Mouse (Mus musculus) hindbrain, embryonic 12.5 days (tissue): ENCODE data around the gene Jund. TPM values are rescaled to one million over a fixed set of nuclear protein-coding genes. Genes with fewer than 3 reads are reported as not detected.

Experiments used
- ATAC-seq: fragments of 200-750 bp; cut with Nextera tagmentation; 2 replicates; pipeline ENCODE4 v1.8.0; 2017; ENCODE audit warnings: moderate TSS enrichment; ENCODE audit not compliant: low FRiP score
- H3K27ac ChIP-seq: fragments of 300-500 bp; sonication (generic); 2 replicates; pipeline ENCODE4 v1.5.1; 2016; ENCODE audit warnings: mild to moderate bottlenecking
- H3K27me3 ChIP-seq: fragments of 300-500 bp; sonication (generic); 2 replicates; pipeline ENCODE4 v1.6.1; 2016; ENCODE audit warnings: mild to moderate bottlenecking
- H3K36me3 ChIP-seq: fragments of 300-500 bp; sonication (generic); 2 replicates; pipeline ENCODE4 v1.6.1; 2016; ENCODE audit warnings: mild to moderate bottlenecking
- H3K4me1 ChIP-seq: fragments of 300-500 bp; sonication (generic); 2 replicates; pipeline ENCODE4 v1.6.1; 2016
- H3K4me2 ChIP-seq: fragments of 300-500 bp; sonication (generic); replicated peaks from 2 replicates; pipeline ENCODE4 v1.6.1; 2016; ENCODE audit warnings: mild to moderate bottlenecking
- H3K4me3 ChIP-seq: fragments of 300-500 bp; sonication (generic); 2 replicates; pipeline ENCODE4 v1.5.1; 2016; ENCODE audit warnings: mild to moderate bottlenecking
- H3K9ac ChIP-seq: fragments of 300-500 bp; sonication (generic); 2 replicates; pipeline ENCODE4 v1.6.1; 2016; ENCODE audit warnings: mild to moderate bottlenecking, moderate library complexity
- H3K9me3 ChIP-seq: fragments of 300-500 bp; sonication (generic); replicated peaks from 2 replicates; pipeline ENCODE4 v1.6.1; 2016; ENCODE audit warnings: mild to moderate bottlenecking
- WGBS: fragments of 180-500 bp; shearing (Covaris S2); methylation state at CpG from one replicate; pipeline ENCODE4 v1.1.7; 2016; 5-methylcytosine and 5-hydroxymethylcytosine counted together
- polyA plus RNA-seq: library from polyadenylated mRNA; unstranded; fragments of >200 nt; fragmentation: Nextera tagmentation; extraction: Ambion mirVana; gene quantifications from 2 replicates; pipeline ENCODE4 v1.2.1, GENCODE M21; 2016

The Jund gene
- polyA plus RNA-seq, 1 experiment from 2014 or later, result 186 TPM

DNA sequence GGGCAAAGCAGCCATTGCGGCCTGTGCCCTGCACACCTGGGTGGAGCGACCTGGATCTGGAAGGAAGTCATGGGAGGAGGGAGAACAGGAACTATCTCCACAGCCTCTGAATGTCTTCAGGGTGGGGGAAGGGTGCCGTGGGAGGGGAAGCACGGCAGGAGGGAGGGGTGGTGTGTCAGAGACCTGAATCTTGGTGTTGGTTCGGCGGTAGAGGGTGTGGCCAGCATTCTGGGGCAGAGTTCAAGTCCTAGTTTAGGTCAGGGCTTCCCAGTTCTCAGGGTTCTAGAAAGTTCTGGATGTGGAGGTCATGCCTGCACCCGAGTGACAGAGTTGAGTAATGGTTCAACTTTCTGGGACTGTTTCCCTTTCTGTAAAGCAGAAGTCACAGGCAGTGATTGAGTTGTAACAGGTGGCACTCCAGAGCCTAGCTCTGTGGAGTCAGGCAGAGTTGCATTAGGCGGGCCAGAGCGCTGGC, 21.1 kb downstream of the Jund start:
- Histone ChIP-seq H3K4me1 (no peaks in the 10 kb centered on the region), H3K36me3 (no peaks in the 10 kb centered on the region), H3K4me2 (no peak overlapping the region), H3K4me3 (no peak overlapping the region), H3K9me3 (no peaks in the 10 kb centered on the region), H3K27me3 (peaks cover 12% of the 10 kb centered on the region; the same call in 1 of the 2 replicates), H3K9ac (no peak overlapping the region), H3K27ac (no peak overlapping the region)
- no peak for ATAC-seq
- 63% methylated on average over 9 of the region's 9 CpGs for WGBS

DNA sequence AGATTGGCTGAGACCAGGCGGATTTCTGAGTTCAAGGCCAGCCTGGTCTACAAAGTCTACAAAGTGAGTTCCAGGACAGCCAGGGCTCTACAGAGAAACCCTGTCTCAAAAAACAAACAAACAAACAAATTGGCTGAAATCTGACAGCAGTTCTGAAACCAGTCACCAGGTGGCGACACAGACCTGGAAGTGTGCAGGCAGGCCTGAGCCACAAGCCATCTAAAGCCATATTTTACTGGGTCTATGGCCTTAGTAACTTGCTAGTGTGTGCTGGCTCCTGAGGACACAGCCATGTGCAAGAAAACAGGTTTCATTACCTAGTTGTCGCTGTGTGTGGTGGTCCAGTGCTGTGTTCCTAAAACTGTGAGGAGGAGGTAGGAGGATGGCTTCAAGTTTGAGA, 22.0 kb downstream of the Jund start:
- Histone ChIP-seq H3K4me2 (no peak overlapping the region), H3K36me3 (no peaks in the 10 kb centered on the region), H3K27ac (no peak overlapping the region), H3K4me1 (no peaks in the 10 kb centered on the region), H3K4me3 (no peak overlapping the region), H3K9ac (no peak overlapping the region), H3K27me3 (peaks cover 12% of the 10 kb centered on the region; the same call in 1 of the 2 replicates), H3K9me3 (no peaks in the 10 kb centered on the region)
- ATAC-seq, result peak; percentile 53
- WGBS, result 3% methylated on average over 3 of the region's 3 CpGs

DNA sequence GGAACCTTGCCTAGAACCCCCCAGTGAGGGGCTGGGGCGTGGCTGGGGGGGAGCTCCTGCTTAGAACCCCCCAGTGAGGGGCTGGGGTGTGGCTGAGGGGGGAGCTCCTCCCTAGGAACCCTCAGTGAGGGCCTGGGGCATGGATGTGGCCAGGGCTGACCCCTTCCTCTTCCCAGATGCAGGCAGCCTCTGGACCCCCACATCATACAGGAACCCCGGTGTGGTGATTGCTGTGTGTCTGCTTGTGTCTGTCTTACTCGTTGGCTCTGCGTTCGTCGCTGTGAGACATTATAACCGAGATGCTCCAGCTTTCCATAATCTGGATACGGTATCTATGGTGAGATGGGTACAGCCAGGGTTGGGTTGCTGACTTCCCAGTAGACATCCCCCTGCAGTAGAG, 22.9 kb downstream of the Jund start:
- ATAC-seq, result no peak
- H3K27ac ChIP-seq, result no peak overlapping the region
- 88% methylated on average over 8 of the region's 8 CpGs for WGBS
- no peaks in the 10 kb centered on the region for H3K4me1 ChIP-seq
- H3K27me3 ChIP-seq, result peaks cover 20% of the 10 kb centered on the region
- no peak overlapping the region for H3K9ac ChIP-seq
- no peaks in the 10 kb centered on the region for H3K36me3 ChIP-seq
- H3K4me2 ChIP-seq, result no peak overlapping the region
- H3K4me3 ChIP-seq, result no peak overlapping the region
- H3K9me3 ChIP-seq, result no peaks in the 10 kb centered on the region

DNA sequence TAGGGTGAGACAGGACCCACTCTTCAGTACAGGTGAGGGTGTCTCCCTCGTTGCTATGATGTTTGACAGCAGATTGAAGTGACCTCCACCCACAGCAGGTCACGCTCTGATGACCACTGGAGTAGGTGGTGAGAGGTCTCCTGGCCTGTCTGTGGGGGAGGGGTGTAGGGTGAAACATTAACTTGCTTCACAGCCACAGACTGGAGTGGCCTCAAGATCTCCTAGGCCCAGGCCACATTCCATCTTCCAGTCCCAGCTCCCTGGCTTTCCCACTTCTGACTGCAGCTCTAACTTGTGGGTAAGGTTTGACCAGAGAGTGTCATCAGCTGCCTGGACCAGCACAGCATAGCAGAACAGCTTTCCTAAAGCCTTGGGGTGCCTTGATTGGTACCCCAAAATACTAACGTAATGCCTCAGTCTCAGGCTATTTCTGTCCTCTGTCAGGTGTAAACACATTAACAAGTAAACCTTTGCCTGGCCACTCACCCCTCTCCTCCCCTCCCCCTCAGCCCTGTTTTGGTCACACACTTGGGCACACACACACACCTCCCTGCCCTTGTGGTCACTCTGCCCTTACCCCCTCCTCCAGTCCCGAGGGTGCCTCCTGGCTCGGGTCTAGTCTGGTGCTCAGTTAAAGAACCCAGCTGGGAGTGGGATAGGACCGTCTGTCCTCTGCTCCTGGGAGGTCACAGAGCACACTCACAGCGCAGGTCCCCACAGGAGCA, 24.9 kb downstream of the Jund start, which contains the start of gene Pde4c:
Gene Pde4c, plus strand, starts transcription at position 235 of the 725 bp plus-strand sequence.
- no peaks in the 10 kb centered on the region for H3K36me3 ChIP-seq
- no peak within 1 kb of the TSS for H3K4me3 ChIP-seq
- H3K9me3 ChIP-seq, result no peaks in the 10 kb centered on the region
- H3K4me2 ChIP-seq, result no peak within 1 kb of the TSS
- H3K27me3 ChIP-seq, result peaks cover 34% of the 10 kb centered on the region
- H3K27ac ChIP-seq, result no peak within 1 kb of the TSS
- H3K9ac ChIP-seq, result no peak within 1 kb of the TSS
- ATAC-seq, result no peak
- H3K4me1 ChIP-seq, result no peaks in the 10 kb centered on the region
- WGBS, result 52% methylated on average over 7 of the region's 7 CpGs

DNA sequence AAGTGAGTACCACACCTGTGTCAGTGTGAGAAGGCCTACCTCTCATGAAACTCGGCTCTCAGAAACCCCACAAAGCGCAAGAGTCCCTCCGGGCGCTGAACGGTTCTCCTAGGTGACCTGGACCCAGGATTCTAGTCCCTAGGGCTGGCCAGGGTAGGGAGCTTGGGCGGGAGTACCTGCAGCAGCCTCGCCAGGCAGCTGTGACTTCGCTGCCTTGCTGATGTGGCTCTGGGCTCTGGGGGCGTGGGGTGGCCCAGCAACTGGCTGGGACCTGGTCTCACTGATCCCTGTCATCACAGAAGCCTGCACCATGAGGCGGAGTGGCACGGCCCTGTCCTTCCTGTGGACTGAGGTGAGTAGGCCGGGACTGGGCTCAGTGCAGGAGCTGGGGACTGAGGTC, 25.5 kb downstream of the Jund start:
- Histone ChIP-seq H3K36me3 (no peaks in the 10 kb centered on the region), H3K4me2 (no peak overlapping the region), H3K27me3 (peaks cover 39% of the 10 kb centered on the region), H3K4me1 (no peaks in the 10 kb centered on the region), H3K9ac (no peak overlapping the region), H3K27ac (no peak overlapping the region), H3K9me3 (no peaks in the 10 kb centered on the region), H3K4me3 (no peak overlapping the region)
- 77% methylated on average over 12 of the region's 12 CpGs for WGBS
- no peak for ATAC-seq

DNA sequence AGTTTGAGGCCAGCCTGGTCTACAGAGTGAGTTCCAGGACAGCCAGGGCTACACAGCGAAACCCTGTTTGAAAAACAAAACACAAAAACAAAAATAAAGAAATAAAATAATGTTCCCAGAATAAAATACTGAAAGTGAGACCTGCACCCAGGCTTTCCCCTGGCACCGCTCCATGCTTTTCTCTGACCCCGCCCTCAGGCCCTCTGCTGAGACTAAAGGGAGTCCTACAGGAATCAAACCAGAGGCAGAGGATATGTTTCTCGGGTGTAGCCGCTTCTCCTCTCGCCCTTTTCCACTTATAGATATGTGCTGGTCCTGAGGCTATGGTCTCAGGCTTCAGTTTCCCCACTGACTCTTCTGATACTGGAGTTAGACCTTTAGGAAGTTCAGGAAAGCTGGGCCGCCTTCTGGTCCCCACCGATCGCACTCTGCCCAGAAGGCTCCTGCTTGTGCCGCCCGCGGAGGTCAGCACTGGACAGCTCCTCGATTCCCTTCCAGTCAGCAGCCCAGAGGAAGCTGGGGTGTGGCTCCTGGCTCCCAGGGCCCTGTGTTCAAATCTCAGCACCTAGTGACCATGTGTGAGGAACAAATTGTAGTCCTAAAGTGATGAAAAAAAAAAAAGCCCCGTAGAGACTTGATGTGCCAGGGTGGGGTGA, 27.2 kb downstream of the Jund start:
- Histone ChIP-seq H3K36me3 (no peaks in the 10 kb centered on the region), H3K9me3 (no peaks in the 10 kb centered on the region), H3K4me3 (no peak overlapping the region), H3K27ac (no peak overlapping the region), H3K27me3 (peaks cover 49% of the 10 kb centered on the region), H3K4me2 (no peak overlapping the region), H3K9ac (no peak overlapping the region), H3K4me1 (peaks cover 5% of the 10 kb centered on the region)
- WGBS, result 33% methylated on average over 14 of the region's 14 CpGs
- no peak for ATAC-seq

DNA sequence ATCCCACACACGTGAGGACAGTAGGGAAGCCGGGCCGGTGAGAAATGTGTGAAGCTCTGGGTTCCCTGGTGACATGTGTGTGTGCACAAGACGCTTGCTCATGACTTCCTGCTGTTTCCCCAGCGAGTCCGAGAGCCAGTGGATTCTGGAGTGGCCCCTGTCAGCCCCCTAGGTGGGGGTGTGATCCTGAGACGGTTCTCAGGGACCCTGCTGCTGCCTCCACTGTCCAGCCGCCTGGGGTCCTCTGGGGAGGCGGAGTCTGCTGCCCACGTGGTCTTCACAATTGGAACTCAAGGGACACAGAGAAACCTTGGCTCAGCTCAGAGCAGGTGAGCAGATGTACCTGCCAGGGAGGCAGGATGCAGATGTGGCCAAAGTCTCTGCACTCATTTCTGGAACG, 28.0 kb downstream of the Jund start:
- Histone ChIP-seq H3K36me3 (no peaks in the 10 kb centered on the region), H3K27ac (no peak overlapping the region), H3K4me2 (no peak overlapping the region), H3K27me3 (peaks cover 57% of the 10 kb centered on the region), H3K9ac (no peak overlapping the region), H3K4me1 (peaks cover 5% of the 10 kb centered on the region), H3K9me3 (no peaks in the 10 kb centered on the region), H3K4me3 (no peak overlapping the region)
- WGBS, result 46% methylated on average over 11 of the region's 11 CpGs
- ATAC-seq, result no peak

DNA sequence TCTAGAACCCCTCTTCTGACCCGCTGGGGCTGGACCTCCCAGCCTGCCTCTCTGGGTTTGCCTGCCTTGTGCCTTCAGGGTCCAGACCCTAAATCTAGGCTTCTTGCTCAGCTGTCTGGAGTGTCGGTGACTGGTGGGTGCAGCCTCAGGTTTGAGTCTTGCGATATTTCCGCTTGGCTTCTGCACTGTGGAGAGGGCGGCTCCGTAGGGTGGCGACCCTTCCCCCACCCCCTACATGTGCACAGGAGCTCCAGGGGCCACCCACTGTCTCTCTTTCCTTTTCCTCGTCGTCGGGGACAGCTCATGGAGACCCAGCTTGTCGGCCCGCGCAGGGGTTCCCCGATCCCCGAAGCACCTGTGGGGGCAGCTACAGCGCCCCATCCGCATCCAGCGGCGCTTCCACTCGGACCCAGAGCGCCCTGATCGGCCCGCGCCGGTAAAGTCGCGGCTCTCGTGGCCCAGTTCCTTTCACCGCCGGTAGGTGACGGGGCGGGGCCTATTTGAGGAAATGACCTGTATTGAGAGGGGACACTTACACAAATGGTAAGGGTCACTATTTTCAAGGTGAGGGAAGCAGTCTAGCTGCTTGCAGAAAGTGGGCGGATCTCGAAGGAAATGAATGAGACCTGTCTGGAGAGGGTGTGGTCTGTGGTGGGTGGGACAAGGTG, 31.2 kb downstream of the Jund start:
- ATAC-seq, result no peak
- H3K9me3 ChIP-seq, result no peaks in the 10 kb centered on the region
- 5% methylated on average over 34 of the region's 34 CpGs for WGBS
- no peaks in the 10 kb centered on the region for H3K36me3 ChIP-seq
- peak overlapping the region; percentile 24 for H3K4me3 ChIP-seq
- no peak overlapping the region for H3K27ac ChIP-seq
- peak overlapping the region; percentile 42 for H3K4me2 ChIP-seq
- H3K27me3 ChIP-seq, result peaks cover 72% of the 10 kb centered on the region
- peak overlapping the region; percentile 36; the same call in 1 of the 2 replicates for H3K9ac ChIP-seq
- H3K4me1 ChIP-seq, result peaks cover 5% of the 10 kb centered on the region

DNA sequence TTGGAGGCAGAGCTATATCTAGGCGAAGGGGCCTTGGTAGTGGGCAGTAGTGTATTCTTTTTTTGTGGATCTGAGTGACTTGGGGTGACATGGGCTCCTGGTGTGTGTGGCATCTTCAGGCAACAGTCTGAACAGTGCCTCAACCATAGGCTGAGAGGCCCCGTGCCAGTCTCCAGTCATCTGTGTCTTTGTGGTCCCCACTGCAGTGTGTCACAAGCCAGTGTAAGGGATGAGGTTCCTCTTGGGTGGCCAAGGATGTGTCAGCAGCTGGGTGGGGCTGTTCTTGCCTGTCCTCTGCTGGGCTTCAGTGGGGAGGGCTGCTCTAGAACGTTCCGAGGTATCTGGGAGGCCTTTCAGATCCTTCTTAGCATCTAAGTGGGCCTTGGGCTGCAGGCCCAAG, 32.2 kb downstream of the Jund start:
- Histone ChIP-seq H3K4me1 (peaks cover 5% of the 10 kb centered on the region), H3K9me3 (no peaks in the 10 kb centered on the region), H3K9ac (no peak overlapping the region), H3K27ac (no peak overlapping the region), H3K4me2 (no peak overlapping the region), H3K27me3 (peaks cover 69% of the 10 kb centered on the region), H3K36me3 (no peaks in the 10 kb centered on the region), H3K4me3 (no peak overlapping the region)
- WGBS, result 84% methylated on average over 4 of the region's 4 CpGs
- no peak for ATAC-seq

DNA sequence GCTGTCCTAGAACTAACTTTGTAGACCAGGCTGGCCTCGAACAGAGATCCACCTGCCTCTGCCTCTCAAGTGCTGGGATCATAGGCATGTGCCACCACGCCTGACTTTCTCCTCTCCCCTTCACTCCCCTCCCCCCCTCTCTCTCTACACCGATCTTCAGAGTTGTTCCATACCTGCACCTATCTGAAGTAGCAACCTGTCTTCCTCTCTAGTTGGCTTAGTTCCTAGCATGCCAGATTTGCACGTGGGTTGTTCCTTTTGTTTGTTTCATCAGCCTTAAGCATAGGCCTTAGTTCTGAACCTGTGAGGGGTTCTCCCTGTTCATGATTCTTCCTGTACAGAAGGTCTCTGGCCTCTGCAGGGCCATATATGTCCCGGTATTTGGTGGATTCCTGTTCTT, 39.0 kb downstream of the Jund start:
- H3K4me1 ChIP-seq, result no peaks in the 10 kb centered on the region
- H3K9me3 ChIP-seq, result no peaks in the 10 kb centered on the region
- no peak overlapping the region for H3K9ac ChIP-seq
- no peak overlapping the region for H3K27ac ChIP-seq
- no peak for ATAC-seq
- no peak overlapping the region for H3K4me3 ChIP-seq
- H3K4me2 ChIP-seq, result no peak overlapping the region
- 80% methylated on average over 5 of the region's 5 CpGs for WGBS
- H3K36me3 ChIP-seq, result no peaks in the 10 kb centered on the region
- H3K27me3 ChIP-seq, result peaks cover 33% of the 10 kb centered on the region

DNA sequence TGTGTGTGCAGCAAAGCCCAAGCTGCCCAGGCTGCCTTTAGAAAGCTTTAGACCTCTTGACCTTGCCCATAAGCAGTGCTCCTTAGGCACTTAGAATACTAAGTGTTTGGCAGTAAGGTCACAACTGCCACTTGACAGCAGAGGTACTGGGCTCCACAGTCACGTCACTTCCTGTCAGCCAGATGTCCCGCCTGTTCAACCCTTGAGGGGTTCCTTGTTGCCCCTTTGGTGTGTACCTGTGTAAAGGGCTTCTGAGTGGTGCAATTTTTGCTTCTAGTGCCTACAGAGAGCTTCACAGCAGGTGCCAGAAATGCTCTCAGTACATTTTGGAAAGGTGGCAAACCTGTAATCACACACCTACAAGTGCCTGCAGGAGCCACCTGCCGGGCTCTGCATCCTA, 39.5 kb downstream of the Jund start:
- Histone ChIP-seq H3K9me3 (no peaks in the 10 kb centered on the region), H3K4me2 (no peak overlapping the region), H3K9ac (no peak overlapping the region), H3K27me3 (peaks cover 33% of the 10 kb centered on the region), H3K4me1 (peaks cover 4% of the 10 kb centered on the region; the same call in 1 of the 2 replicates), H3K4me3 (no peak overlapping the region), H3K36me3 (no peaks in the 10 kb centered on the region), H3K27ac (no peak overlapping the region)
- ATAC-seq, result no peak
- WGBS, result 57% methylated on average over 3 of the region's 3 CpGs

DNA sequence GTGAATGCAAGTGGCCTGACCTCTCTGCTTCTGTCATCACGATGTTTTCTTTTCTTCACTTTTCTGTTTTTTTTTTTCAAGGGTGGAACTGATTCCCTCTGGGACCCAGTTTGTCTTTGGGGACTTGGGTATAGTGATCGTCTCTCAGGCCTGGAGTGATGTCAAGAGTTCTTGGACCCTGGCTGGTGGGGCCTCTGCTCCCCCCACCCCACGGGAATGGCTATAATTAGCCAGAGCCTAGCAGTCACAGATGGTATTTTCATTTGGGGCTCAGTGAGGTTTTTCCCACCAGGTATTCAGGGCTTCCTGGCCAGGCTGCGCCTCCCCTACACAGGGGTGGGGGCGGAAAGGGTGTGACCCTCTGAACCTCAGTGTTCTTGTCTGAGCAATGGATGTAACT, 42.9 kb downstream of the Jund start:
- Histone ChIP-seq H3K4me1 (peaks cover 16% of the 10 kb centered on the region), H3K27ac (no peak overlapping the region), H3K9ac (no peak overlapping the region), H3K4me2 (no peak overlapping the region), H3K36me3 (no peaks in the 10 kb centered on the region), H3K27me3 (peaks cover 67% of the 10 kb centered on the region), H3K9me3 (no peaks in the 10 kb centered on the region), H3K4me3 (no peak overlapping the region)
- WGBS, result 58% methylated on average over 5 of the region's 5 CpGs
- ATAC-seq, result no peak
